Mouse (Mus musculus) large intestine, adult 2 months (tissue): ENCODE measurements around the gene Dcdc2c. TPM values are rescaled to one million over a fixed set of nuclear protein-coding genes. Genes with fewer than 3 reads are reported as not detected.

Experiments
- DNase-seq: peaks from one replicate; pipeline ENCODE4 v3.0.0-alpha.2; 2012; ENCODE audit warnings: low read depth, low spot score
- WGBS: fragments of 180-500 bp; shearing (Covaris S2); methylation state at CpG from one replicate; pipeline ENCODE4 v1.1.7; 2018; 5-methylcytosine and 5-hydroxymethylcytosine counted together
- polyA plus RNA-seq: library from polyadenylated mRNA; depleted of rRNA; stranded (reverse); fragments of >200 nt; gene quantifications from 2 replicates; pipeline ENCODE4 v1.2.3, GENCODE M21; 2012; rRNA removed

The Dcdc2c gene
- polyA plus RNA-seq, 1 experiment, result not detected

GRCm38 (mm10) chr12:28460951-28461431 lies 91.2 kb downstream of the Dcdc2c start:
- WGBS, result 73% methylated on average over 2 of the region's 2 CpGs
- no peak for DNase-seq

- no peak for DNase-seq
- 72% methylated on average over 7 of the region's 7 CpGs for WGBS
Observed at GRCm38 (mm10) chr12:28460523-28460922, 91.7 kb downstream of the Dcdc2c start.

- DNase-seq, result no peak
- WGBS, result 80% methylated on average over 5 of the region's 5 CpGs
Observed at GRCm38 (mm10) chr12:28458786-28459185, 93.4 kb downstream of the Dcdc2c start.

- DNase-seq, result no peak
- 71% methylated on average over 5 of the region's 5 CpGs for WGBS
Observed at GRCm38 (mm10) chr12:28436536-28436935, 115.7 kb downstream of the Dcdc2c start.

- DNase-seq, result no peak
- 85% methylated on average over 3 of the region's 3 CpGs for WGBS
Observed at GRCm38 (mm10) chr12:28432729-28433067, 119.5 kb downstream of the Dcdc2c start.

- DNase-seq, result peak; percentile 6
- 10% methylated on average over 19 of the region's 19 CpGs for WGBS
Observed at GRCm38 (mm10) chr12:28431832-28432728, 120.1 kb downstream of the Dcdc2c start.

GRCm38 (mm10) chr12:28429856-28430255 lies 122.3 kb downstream of the Dcdc2c start:
- no peak for DNase-seq
- 89% methylated on average over 5 of the region's 5 CpGs for whole genome bisulfite sequencing

GRCm38 (mm10) chr12:28416957-28417356 lies 135.2 kb downstream of the Dcdc2c start:
- WGBS, result 70% methylated on average over 4 of the region's 4 CpGs
- DNase-seq, result no peak

GRCm38 (mm10) chr12:28407656-28408405 lies 144.4 kb downstream of the Dcdc2c start:
- WGBS, result 91% methylated on average over 10 of the region's 10 CpGs
- no peak for DNase-seq

- WGBS, result 79% methylated on average over 4 of the region's 4 CpGs
- no peak for DNase-seq
Observed at GRCm38 (mm10) chr12:28402256-28402655, 149.9 kb downstream of the Dcdc2c start.

- DNase-seq, result no peak
- 70% methylated on average over 5 of the region's 5 CpGs for WGBS
Observed at GRCm38 (mm10) chr12:28401372-28401771, 150.8 kb downstream of the Dcdc2c start.

- WGBS, result 46% methylated on average over 6 of the region's 6 CpGs
- DNase-seq, result no peak
Observed at GRCm38 (mm10) chr12:28392129-28392528, 160.1 kb downstream of the Dcdc2c start.

Other genes with a start within 250 kb of the Dcdc2c start
- not detected in 2 replicates for gene Allc, start 30.1 kb upstream of the Dcdc2c start, polyA plus RNA-seq
- gene Colec11, start 71.0 kb upstream of the Dcdc2c start, polyA plus RNA-seq, result 0.21 and 0.34 TPM in 2 replicates
- 244 and 280 TPM in 2 replicates for gene Rps7, start 83.6 kb upstream of the Dcdc2c start, polyA plus RNA-seq
- gene Rnaseh1, start 97.2 kb upstream of the Dcdc2c start, polyA plus RNA-seq, result 8.5 and 9.5 TPM in 2 replicates
- 10.9 and 11.6 TPM in 2 replicates for gene Adi1, start 122.8 kb upstream of the Dcdc2c start, polyA plus RNA-seq
- 16.2 and 24.3 TPM in 2 replicates for gene Trappc12, start 198.1 kb upstream of the Dcdc2c start, polyA plus RNA-seq
- 49.0 and 50.0 TPM in 2 replicates for gene Eipr1, start 199.4 kb upstream of the Dcdc2c start, polyA plus RNA-seq